Mouse (Mus musculus) ovary, postnatal 36 days (tissue): ENCODE measurements around the gene Akr1b8.
"Not testable (repeated sequence)": the region's sequence is repeated elsewhere in the genome, so short reads cannot be mapped to it uniquely, and the experiment has no call there.

Experiments used
- DNase-seq: peaks from one replicate; pipeline ENCODE4 v3.0.0; 2022; ENCODE audit warnings: low spot score, mixed read lengths

Gene Akr1b8

DNA sequence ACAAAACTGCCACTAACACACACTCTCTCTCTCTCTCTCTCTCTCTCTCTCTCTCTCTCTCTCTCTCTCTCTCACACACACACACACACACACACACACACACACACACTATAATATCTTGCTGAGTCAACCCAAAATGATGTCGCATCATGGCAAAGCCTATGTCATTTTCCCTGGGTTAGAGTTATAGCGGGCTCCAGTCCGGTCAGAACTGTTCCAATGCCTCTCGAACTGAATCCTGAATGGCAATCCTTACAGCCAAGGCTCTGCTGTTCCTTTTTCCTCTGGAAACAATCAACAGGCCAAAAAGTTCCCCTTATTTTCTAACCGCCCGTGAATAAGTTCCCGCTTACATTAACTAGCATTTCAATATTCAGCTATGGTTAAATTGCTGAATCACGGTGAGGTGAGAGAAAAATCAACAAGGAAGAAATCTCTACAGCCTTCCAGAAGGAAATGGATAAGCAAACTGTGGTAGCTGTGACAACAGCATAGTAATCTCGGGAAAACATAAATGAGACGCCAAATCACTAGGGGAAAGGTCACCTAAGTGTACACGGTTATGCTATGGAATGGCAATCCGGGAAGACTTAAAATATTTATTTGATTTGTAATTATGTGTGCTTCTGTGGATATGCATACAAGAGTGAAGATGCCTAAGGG is 3.8 kb upstream of the Akr1b8 start:
- no peak for DNase-seq

DNA sequence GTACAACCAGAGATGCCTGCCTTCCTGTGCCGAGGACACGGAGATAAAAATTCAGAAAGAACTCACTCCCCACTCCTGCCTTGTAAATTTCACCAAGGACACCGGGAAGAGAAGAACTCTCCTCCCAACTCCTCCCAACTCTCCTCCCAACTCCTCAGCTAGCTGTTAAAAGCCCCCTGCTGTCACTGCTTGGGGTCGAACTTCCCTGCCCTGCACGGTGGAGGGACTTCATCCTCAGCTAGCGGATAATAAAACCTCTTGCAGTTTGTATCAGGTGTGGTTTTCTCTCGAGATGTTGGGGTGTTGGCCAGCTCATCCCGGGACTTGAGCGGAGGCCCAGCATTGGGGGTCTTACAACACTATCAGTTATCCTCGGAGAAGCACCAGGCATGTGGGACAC is 2.4 kb upstream of the Akr1b8 start:
- DNase-seq, result not testable (repeated sequence)

GRCm38 (mm10) chr6:34352401-34352800 is 1.5 kb upstream of the Akr1b8 start:
- DNase-seq, result no peak

DNA sequence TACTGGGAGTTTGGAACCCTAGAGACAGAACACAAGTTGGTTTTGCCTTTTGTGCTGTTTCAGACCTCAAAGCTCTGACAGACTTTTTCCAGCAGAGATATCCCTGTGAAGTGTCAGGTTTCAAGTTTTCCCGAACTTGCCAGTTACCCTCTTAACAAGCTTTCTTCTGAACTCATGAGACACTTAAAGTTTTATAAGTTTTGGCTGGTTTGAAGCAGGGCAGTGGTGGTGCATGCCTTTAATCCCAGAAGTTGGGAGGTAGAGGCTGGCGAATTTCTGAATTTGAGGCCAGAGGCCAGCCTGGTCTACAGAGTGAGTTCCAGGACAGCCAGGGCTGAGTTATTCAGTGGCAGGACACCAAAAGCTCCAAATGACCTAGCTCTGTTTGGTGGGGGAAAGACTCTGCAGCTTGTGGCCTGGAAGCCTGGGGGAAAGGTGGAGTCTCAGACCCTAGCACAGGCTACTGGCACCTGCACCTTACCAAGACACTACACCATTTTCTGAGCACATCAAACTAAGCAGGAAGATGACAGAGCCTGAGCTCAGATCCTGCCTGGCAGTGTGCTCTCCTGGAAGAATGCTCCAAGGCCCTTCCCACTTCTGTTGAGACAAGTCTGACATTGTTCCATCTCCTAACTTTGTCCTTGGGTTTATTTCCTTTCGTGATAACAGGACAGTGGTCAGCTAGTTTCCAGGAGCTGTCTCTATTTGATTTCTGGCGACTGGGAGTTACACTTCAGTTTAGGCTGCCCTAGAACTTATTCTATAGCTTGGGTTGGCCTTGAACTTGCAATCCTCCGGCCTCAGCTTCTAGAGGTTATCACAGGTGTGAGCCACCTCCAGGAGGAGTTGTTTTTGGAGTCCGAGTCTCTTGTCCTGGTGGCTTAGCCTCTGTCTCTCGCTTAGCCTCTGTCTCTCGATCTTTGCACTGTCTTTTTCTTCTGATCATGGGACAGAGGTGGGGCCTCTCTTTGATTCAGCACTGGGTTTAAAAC is 732 bp downstream of the Akr1b8 start:
- DNase-seq, result no peak

DNA sequence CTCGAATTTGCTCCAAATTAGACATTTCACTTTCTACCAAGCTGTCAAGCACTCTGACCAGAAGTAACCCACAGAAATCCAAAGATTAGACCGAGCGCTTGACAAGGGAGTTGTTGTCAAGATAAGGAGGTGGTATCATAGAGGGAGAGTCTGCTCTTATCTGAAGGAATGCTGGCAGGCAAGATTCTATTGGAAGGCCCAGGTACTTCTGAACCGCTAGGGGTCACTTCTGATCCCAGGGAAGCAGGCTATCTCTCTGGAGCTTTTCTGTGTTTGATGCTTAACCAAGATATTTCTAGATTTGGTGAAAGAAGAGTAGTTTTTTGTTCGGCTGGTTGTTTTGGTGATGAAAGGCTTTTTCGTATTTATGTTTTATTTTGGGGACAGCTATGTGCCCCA is 1.4 kb downstream of the Akr1b8 start:
- DNase-seq, result no peak

GRCm38 (mm10) chr6:34355841-34356240 is 1.9 kb downstream of the Akr1b8 start:
- no peak for DNase-seq

DNA sequence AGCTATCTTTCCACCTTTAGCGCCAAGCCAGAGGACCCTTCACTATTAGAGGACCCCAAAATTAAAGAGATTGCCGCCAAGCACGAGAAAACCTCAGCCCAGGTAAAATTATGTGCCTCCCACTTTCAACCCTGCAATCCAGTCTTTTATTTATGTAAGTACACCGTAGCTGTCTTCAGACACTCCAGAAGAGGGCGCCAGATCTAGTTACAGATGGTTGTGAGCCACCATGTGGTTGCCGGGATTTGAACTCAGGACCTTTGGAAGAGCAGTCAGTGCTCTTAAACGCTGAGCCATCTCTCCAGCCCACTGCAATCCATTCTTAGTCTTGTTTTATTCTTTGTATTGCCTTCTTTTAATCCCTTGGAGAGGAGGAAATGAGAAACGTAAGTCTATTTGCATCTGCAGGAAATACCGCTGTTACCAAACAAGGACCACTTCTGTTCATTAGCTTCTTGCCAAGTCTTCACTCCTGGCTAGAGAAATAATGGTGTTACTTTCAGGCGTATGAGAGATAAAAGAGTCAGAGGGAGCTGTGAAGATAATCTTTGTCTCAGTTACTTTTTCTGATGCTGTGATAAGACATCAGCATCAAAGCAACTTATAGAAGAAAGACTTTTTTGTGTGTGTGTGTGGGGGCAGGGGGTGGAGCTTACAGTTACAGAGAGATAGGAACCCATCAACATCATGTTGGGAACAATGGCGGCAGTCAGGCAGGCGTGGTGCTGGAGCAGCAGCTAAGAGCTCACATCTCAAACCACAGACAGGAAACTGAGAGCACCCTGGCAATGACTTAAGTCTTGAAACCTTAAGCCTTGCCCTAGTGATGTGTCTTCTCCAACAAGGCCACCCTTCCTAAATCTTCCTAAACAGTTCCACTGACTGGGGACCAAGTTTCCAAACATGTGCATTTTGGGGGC is 10.6 kb downstream of the Akr1b8 start:
- DNase-seq, result no peak

DNA sequence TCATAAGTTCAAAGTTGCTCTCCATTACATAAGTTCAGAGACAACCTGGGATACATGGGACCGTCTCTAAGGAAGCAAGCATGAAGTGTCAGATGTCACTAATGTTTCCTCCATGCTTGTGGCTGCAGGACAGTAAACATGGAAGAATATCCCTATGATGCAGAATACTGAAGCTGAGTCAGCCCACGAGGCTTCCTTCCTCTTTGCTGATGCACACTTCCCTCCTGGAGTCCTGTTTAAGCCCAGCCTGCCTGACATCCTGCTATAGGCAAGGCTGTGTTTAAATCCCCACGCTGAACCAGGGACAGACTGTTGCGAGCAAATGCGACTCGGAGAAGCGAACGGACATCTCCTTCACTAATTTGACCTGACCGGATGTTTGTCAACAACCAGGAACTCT is 14.1 kb downstream of the Akr1b8 start:
- no peak for DNase-seq

GRCm38 (mm10) chr6:34370081-34370480 is 16.2 kb downstream of the Akr1b8 start:
- no peak for DNase-seq

DNA sequence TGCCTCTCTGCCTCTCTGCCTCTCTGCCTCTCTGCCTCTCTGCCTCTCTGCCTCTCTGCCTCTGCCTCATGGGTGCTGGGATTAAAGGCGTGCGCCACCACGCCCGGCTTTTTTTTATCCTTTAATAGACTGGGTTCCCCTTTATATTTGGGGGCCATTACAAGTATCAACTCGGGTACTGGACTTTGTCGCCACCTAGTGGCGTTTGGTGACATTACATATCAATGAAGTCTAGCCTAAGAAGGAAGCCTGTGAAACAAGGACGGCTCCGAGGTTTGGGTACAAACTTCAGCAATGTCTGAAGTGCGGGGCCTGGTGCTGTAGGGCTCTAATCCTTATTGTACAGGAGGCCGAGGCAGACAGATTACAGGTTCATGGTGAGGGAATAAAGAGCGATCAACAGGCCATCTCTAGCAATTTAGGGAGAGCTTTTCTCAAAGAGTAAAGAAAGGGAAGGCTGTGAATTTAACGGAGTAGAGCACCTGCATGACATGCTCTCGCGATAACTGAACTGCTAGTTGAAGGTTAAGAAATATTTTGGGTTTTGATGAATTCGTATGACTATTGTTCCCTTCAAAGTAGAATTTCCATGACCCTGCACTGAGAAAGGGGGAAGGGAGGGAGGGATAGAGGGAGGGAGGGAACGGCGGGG is 17.9 kb downstream of the Akr1b8 start:
- peak; percentile 64 for DNase-seq

- no peak for DNase-seq
Measured at GRCm38 (mm10) chr6:34373841-34374240, 19.9 kb downstream of the Akr1b8 start.

DNA sequence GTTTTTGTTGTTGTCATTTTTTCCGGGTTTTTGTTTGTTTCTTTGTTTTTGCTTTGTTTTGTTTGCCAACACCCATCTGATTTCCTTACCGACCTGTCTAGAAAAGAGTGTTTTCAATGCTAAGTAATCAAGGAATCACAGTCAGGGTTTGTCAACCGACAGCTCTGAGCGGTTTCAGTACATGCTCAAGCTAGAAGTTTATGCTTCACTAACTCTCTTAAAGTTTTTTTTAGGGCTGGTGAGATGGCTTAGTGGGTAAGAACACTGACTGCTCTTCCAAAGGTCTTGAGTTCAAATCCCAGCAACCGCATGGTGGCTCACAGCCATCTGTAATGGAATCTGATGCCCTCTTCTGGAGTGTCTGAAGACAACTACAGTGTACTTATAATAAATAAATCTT is 22.0 kb downstream of the Akr1b8 start:
- not testable (repeated sequence) for DNase-seq

- no peak for DNase-seq
Measured at GRCm38 (mm10) chr6:34383401-34383800, 29.5 kb downstream of the Akr1b8 start.

- peak; percentile 79 for DNase-seq
Measured at GRCm38 (mm10) chr6:34384110-34384661, 30.3 kb downstream of the Akr1b8 start, which contains the start of gene Akr1b10. Gene Akr1b10, plus strand, starts transcription at chr6:34384218.

- DNase-seq, result peak; percentile 55
Measured at GRCm38 (mm10) chr6:34384701-34385370, 30.9 kb downstream of the Akr1b8 start.

- DNase-seq, result no peak
Measured at GRCm38 (mm10) chr6:34388420-34389156, 34.7 kb downstream of the Akr1b8 start.

- DNase-seq, result no peak
Measured at GRCm38 (mm10) chr6:34395897-34396296, 42.0 kb downstream of the Akr1b8 start.

- no peak for DNase-seq
Measured at GRCm38 (mm10) chr6:34398431-34398830, 44.5 kb downstream of the Akr1b8 start.

GRCm38 (mm10) chr6:34399606-34400220 is 45.8 kb downstream of the Akr1b8 start:
- DNase-seq, result no peak
